In the genomic region with DNA sequence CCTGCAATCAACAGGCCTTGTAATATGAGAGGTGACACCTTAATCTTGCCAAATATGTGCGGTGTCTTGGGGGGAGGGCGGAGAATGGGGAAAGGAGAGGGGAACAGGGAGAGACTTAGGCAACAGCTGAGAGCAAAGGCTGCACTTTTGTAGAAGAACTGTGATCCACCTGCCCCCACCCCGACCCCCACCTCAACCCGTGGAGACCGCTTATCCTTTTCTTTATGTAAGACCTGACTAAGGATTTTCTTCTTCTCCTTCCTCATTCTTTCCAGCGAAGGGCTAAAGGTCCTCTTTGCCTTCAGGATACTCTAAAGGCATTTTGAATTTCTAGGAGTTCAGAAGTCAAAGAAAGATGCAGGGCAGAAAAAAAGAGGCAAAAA, we compare ENCODE assay signal across 12 mouse cellular contexts. TPM values are rescaled to one million over a fixed set of nuclear protein-coding genes. Genes with fewer than 3 reads are reported as not detected.
DNase-seq lines count a peak whose midpoint lies in the region; ATAC-seq lines count a peak whose summit lies in the region.
"Had no signal": no experiment of that assay in that cellular context is flagged by ENCODE, and none has a peak within 500 bp of the region (broad histone marks: within the 10 kb centered on the region; RNA-seq: fewer than 3 reads in every experiment).

No protein-coding gene starts in this region.

- 0 out of 2 replicates have a peak overlapping the region, but pooled peaks have one; percentile 44 for H3K4me2 ChIP-seq in liver, embryonic 12.5 days
- peak overlapping the region; percentile 44 for H3K4me2 ChIP-seq in forebrain, embryonic 15.5 days (replicated peaks)
- peak overlapping the region; percentile 92 for H3K4me2 ChIP-seq in limb, embryonic 11.5 days (ENCODE audit: low read depth, severe bottlenecking)
- H3K4me2 ChIP-seq in stomach, embryonic 15.5 days = peak overlapping the region; percentile 87

- WGBS in liver, embryonic 12.5 days (ENCODE audit: insufficient replicate concordance) = 10% methylated on average over 6 of the region's 6 CpGs
- 5% methylated on average over 6 of the region's 6 CpGs for WGBS in forebrain, embryonic 15.5 days
- under 1% methylated on average over 6 of the region's 6 CpGs for WGBS in limb, embryonic 11.5 days
- 8% methylated on average over 6 of the region's 6 CpGs for WGBS in stomach, embryonic 15.5 days

- H3K27me3 ChIP-seq in liver, embryonic 12.5 days (replicated peaks) = peaks cover 65% of the 10 kb centered on the region
- peaks cover 51% of the 10 kb centered on the region for H3K27me3 ChIP-seq in forebrain, embryonic 15.5 days
- no peaks in the 10 kb centered on the region for H3K27me3 ChIP-seq in limb, embryonic 11.5 days (ENCODE audit: control insufficient read depth, insufficient read depth, low read length)
- peaks cover 15% of the 10 kb centered on the region; the same call in 1 of the 2 replicates for H3K27me3 ChIP-seq in stomach, embryonic 15.5 days (replicated peaks)
- H3K27me3 ChIP-seq: Patski had no signal

- ATAC-seq in liver, embryonic 12.5 days = no peak
- ATAC-seq in forebrain, embryonic 15.5 days (replicated peaks) = no peak
- no peak for ATAC-seq in limb, embryonic 11.5 days (ENCODE audit: insufficient number of reproducible peaks, low FRiP score, low TSS enrichment, low read depth)
- ATAC-seq in stomach, embryonic 15.5 days (ENCODE audit: insufficient read depth, low FRiP score, low read depth) = no peak
- ATAC-seq: inflammation-experienced regulatory T-cells, adult 6 months; Patski had no signal

- H3K36me3 ChIP-seq in liver, embryonic 12.5 days = no peaks in the 10 kb centered on the region
- H3K36me3 ChIP-seq in forebrain, embryonic 15.5 days = no peaks in the 10 kb centered on the region
- H3K36me3 ChIP-seq in limb, embryonic 11.5 days (ENCODE audit: control insufficient read depth, insufficient read depth, low read length) = no peaks in the 10 kb centered on the region
- H3K36me3 ChIP-seq in stomach, embryonic 15.5 days = no peaks in the 10 kb centered on the region
- H3K36me3 ChIP-seq: liver, embryonic 13.5 days had no signal

- no peak overlapping the region for H3K27ac ChIP-seq in liver, embryonic 12.5 days
- no peak overlapping the region for H3K27ac ChIP-seq in forebrain, embryonic 15.5 days (replicated peaks)
- H3K27ac ChIP-seq in limb, embryonic 11.5 days (replicated peaks; ENCODE audit: low read depth, low read length) = peak overlapping the region; percentile 76
- H3K27ac ChIP-seq in stomach, embryonic 15.5 days = 0 out of 2 replicates have a peak overlapping the region, but pooled peaks have one; percentile 26
- H3K27ac ChIP-seq: liver, embryonic 13.5 days had no signal

- H3K4me3 ChIP-seq in liver, embryonic 12.5 days = peak overlapping the region; percentile 19; the same call in 1 of the 2 replicates
- peak overlapping the region; percentile 17; the same call in 1 of the 2 replicates for H3K4me3 ChIP-seq in forebrain, embryonic 15.5 days
- H3K4me3 ChIP-seq in limb, embryonic 11.5 days (ENCODE audit: low read depth, low read length) = peak overlapping the region; percentile 63
- peak overlapping the region; percentile 34 for H3K4me3 ChIP-seq in stomach, embryonic 15.5 days (replicated peaks)
- H3K4me3 ChIP-seq: erythroblast, embryonic 14.5 days; liver, embryonic 13.5 days had no signal

- DNase-seq in liver = no peak
- DNase-seq in limb, embryonic 11.5 days (ENCODE audit: low spot score) = no peak
- no peak for DNase-seq in B cell, adult 2 months
- DNase-seq in layer of hippocampus, postnatal 36 days = no peak
- DNase-seq: liver, embryonic 13.5 days; thymus, adult 18-20 months had no signal

- H3K4me1 ChIP-seq in liver, embryonic 12.5 days = no peaks in the 10 kb centered on the region
- H3K4me1 ChIP-seq in forebrain, embryonic 15.5 days = peaks cover 41% of the 10 kb centered on the region
- peaks cover 3% of the 10 kb centered on the region; the same call in 1 of the 2 replicates for H3K4me1 ChIP-seq in limb, embryonic 11.5 days (ENCODE audit: control insufficient read depth, insufficient read depth, low read length)
- peaks cover 23% of the 10 kb centered on the region for H3K4me1 ChIP-seq in stomach, embryonic 15.5 days
- H3K4me1 ChIP-seq: liver, embryonic 13.5 days had no signal

- H3K9me3 ChIP-seq in liver, embryonic 12.5 days (replicated peaks) = no peaks in the 10 kb centered on the region
- H3K9me3 ChIP-seq in forebrain, embryonic 15.5 days = no peaks in the 10 kb centered on the region
- H3K9me3 ChIP-seq in limb, embryonic 11.5 days (ENCODE audit: control insufficient read depth, low read length) = no peaks in the 10 kb centered on the region
- H3K9me3 ChIP-seq in stomach, embryonic 15.5 days = no peaks in the 10 kb centered on the region
- H3K9me3 ChIP-seq: liver, embryonic 13.5 days had no signal

- no peak overlapping the region for H3K9ac ChIP-seq in liver, embryonic 12.5 days
- H3K9ac ChIP-seq in forebrain, embryonic 15.5 days (replicated peaks) = peak overlapping the region; percentile 21; the same call in 1 of the 2 replicates
- peak overlapping the region; percentile 68 for H3K9ac ChIP-seq in limb, embryonic 11.5 days (ENCODE audit: low read length)
- H3K9ac ChIP-seq in stomach, embryonic 15.5 days = no peak overlapping the region
- H3K9ac ChIP-seq: liver, embryonic 13.5 days had no signal

RNA-seq across cellular contexts. Expression of a gene that starts 0.5 kb away (rescaled TPM):
- polyA plus RNA-seq in liver, embryonic 12.5 days (2016; fragmentation: Nextera tagmentation; extraction: Ambion mirVana) = 2.2 and 2.4 TPM in 2 replicates
- 5.0 and 7.0 TPM in 2 replicates for polyA plus RNA-seq in forebrain, embryonic 15.5 days (2015; fragmentation: Nextera tagmentation; extraction: Ambion mirVana)
- polyA plus RNA-seq in limb, embryonic 11.5 days (2014; fragmentation: Nextera tagmentation; extraction: Ambion mirVana) = 26.8 and 29.7 TPM in 2 replicates
- 9.2 and 9.5 TPM in 2 replicates for polyA plus RNA-seq in stomach, embryonic 15.5 days (2015; fragmentation: Nextera tagmentation; extraction: Ambion mirVana)
- 10 to 100 TPM; 11.3 to 12.9 TPM for total RNA-seq in layer of hippocampus, postnatal 36 days (2021)
- polyA plus RNA-seq: erythroblast, embryonic 14.5 days; inflammation-experienced regulatory T-cells, adult 6 months; Patski had no signal

Comparison
In these comparisons a context has a peak if more than half of its experiments do, and no peak if none do; other contexts are left out.
1. H3K27ac ChIP-seq: peak in limb, embryonic 11.5 days (single experiment) and stomach, embryonic 15.5 days (single experiment); none in liver, embryonic 12.5 days (single experiment) and forebrain, embryonic 15.5 days (single experiment).
2. H3K9ac ChIP-seq: peak in forebrain, embryonic 15.5 days (single experiment) and limb, embryonic 11.5 days (single experiment); none in liver, embryonic 12.5 days (single experiment) and stomach, embryonic 15.5 days (single experiment).
3. Peak in every context shown above with its lines, with median percentiles within 50 percentile points of each other: H3K4me2 ChIP-seq and H3K4me3 ChIP-seq.